Mouse (Mus musculus): ENCODE measurements around the gene Zbtb45. TPM values are rescaled to one million over a fixed set of nuclear protein-coding genes. Genes with fewer than 3 reads are reported as not detected.

The Zbtb45 gene
- polyA plus RNA-seq, 1 experiment from 2014 or later = 22.6 TPM

DNA sequence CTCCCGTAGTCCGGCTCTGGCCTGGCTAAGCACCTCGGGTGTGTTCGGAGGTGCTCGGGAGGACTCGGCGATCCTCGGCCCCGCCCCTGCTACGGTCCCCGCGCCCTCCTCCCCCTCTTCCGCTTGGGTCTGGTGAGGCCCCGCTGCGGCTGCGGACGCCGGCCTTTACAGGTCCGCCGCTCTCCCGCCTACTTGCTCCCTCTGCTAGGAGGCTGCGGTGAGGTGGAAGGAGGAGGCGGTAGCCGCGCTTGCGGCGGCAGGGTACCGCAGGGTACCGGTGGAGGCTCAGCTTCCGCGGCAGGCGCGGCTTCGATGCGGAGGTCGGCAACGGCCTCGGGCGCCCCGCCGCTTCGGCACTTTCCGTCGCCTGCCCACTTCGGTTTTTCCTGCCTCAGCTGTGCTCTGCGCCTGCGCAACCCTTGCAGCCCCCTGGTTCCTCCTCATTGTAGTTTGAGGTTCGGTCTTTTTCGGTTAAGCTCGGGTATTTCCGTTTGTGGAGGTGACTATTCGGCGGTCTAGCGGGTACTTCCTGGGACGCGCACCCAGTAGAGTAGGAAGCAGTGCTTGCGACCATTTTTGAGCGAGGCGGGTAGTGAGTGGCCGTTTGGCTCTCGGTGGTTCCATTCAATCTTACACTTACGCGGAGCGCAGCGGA lies 28.2 kb upstream of the Zbtb45 start, which contains the start of gene Ube2m:
TSS of gene Ube2m (minus strand) at position 375 of the 655 bp plus-strand sequence.
- ATAC-seq (replicated peaks; ENCODE audit: insufficient number of reproducible peaks, low FRiP score, low TSS enrichment, low read depth) (peak; percentile 87), DNase-seq (ENCODE audit: low spot score) (peak; percentile 100)
- Histone ChIP-seq H3K4me3 (ENCODE audit: low read depth, low read length) (peak within 1 kb of the TSS; percentile 79), H3K27me3 (ENCODE audit: control insufficient read depth, insufficient read depth, low read length) (peaks cover 12% of the 10 kb centered on the region), H3K9ac (replicated peaks; ENCODE audit: low read length) (peak within 1 kb of the TSS; percentile 97), H3K27ac (replicated peaks; ENCODE audit: low read depth, low read length) (peak within 1 kb of the TSS; percentile 97), H3K4me1 (ENCODE audit: control insufficient read depth, insufficient read depth, low read length) (peaks cover 3% of the 10 kb centered on the region), H3K9me3 (replicated peaks; ENCODE audit: control insufficient read depth, low read length) (no peaks in the 10 kb centered on the region; the same call in 1 of the 2 replicates), H3K36me3 (replicated peaks; ENCODE audit: control insufficient read depth, insufficient read depth, low read depth, low read length) (0 out of 2 replicates have a peak, but pooled peaks cover 3% of the 10 kb centered on the region), H3K4me2 (ENCODE audit: low read depth, low read length) (peak within 1 kb of the TSS; percentile 67)
- under 1% methylated on average over 63 of the region's 65 CpGs for WGBS

DNA sequence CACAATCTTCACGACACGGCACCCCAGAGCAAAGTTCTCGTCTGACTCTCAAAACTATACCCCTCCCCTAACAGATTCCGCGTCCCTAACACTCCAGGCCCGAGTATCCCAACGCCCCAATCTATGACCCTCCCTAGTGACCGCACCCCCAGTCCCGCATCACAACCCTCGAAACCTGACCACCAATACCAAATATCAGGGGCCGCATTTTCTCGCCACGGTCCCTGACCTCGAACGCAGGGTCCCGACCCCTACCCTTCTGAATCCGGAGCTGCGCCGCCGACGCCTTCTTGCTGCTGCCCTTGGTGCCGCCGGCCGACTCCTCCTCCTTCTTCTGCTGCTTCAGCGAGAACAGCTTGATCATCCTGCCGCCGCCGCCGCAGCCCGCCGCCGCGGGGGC lies 27.5 kb upstream of the Zbtb45 start:
- Histone ChIP-seq H3K27ac (replicated peaks; ENCODE audit: low read depth, low read length) (peak overlapping the region; percentile 97), H3K9ac (replicated peaks; ENCODE audit: low read length) (peak overlapping the region; percentile 97), H3K9me3 (replicated peaks; ENCODE audit: control insufficient read depth, low read length) (no peaks in the 10 kb centered on the region), H3K27me3 (ENCODE audit: control insufficient read depth, insufficient read depth, low read length) (peaks cover 6% of the 10 kb centered on the region; the same call in 1 of the 2 replicates), H3K4me2 (ENCODE audit: low read depth, low read length) (peak overlapping the region; percentile 67), H3K36me3 (replicated peaks; ENCODE audit: control insufficient read depth, insufficient read depth, low read depth, low read length) (peaks cover 5% of the 10 kb centered on the region; the same call in 1 of the 2 replicates), H3K4me1 (ENCODE audit: control insufficient read depth, insufficient read depth, low read length) (peaks cover 3% of the 10 kb centered on the region), H3K4me3 (ENCODE audit: low read depth, low read length) (peak overlapping the region; percentile 79)
- ATAC-seq (replicated peaks; ENCODE audit: insufficient number of reproducible peaks, low FRiP score, low TSS enrichment, low read depth) = no peak
- peak; percentile 49 for DNase-seq (ENCODE audit: low spot score)
- WGBS = under 1% methylated on average over 32 of the region's 33 CpGs

DNA sequence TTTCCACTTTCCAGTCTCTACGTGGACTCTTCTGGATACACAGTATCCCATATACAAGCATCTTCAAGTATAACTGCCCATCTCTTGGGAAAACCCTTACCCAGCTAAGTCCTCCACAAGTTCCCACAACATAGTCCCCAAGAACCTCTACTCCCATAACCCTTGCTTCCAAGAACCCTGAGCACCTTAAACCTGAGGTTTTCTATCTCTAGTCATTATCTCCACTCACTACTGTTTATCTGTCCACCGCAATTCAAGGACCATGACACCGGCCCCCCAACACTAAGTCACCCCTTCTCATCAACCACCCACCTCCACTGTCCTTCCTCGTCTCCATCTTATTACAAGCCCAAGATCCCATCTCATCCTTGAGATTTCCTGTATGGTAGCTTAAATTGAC lies 27.0 kb upstream of the Zbtb45 start:
- H3K4me2 ChIP-seq (ENCODE audit: low read depth, low read length) = peak overlapping the region; percentile 67
- 0 out of 2 replicates have a peak, but pooled peaks cover 4% of the 10 kb centered on the region for H3K27me3 ChIP-seq (ENCODE audit: control insufficient read depth, insufficient read depth, low read length)
- H3K9me3 ChIP-seq (replicated peaks; ENCODE audit: control insufficient read depth, low read length) = no peaks in the 10 kb centered on the region
- WGBS = 51% methylated on average over 4 of the region's 4 CpGs
- peaks cover 5% of the 10 kb centered on the region; the same call in 1 of the 2 replicates for H3K36me3 ChIP-seq (replicated peaks; ENCODE audit: control insufficient read depth, insufficient read depth, low read depth, low read length)
- ATAC-seq (replicated peaks; ENCODE audit: insufficient number of reproducible peaks, low FRiP score, low TSS enrichment, low read depth) = no peak
- peak overlapping the region; percentile 79 for H3K4me3 ChIP-seq (ENCODE audit: low read depth, low read length)
- peak overlapping the region; percentile 97 for H3K9ac ChIP-seq (replicated peaks; ENCODE audit: low read length)
- no peak for DNase-seq (ENCODE audit: low spot score)
- peaks cover 3% of the 10 kb centered on the region for H3K4me1 ChIP-seq (ENCODE audit: control insufficient read depth, insufficient read depth, low read length)
- H3K27ac ChIP-seq (replicated peaks; ENCODE audit: low read depth, low read length) = no peak overlapping the region

DNA sequence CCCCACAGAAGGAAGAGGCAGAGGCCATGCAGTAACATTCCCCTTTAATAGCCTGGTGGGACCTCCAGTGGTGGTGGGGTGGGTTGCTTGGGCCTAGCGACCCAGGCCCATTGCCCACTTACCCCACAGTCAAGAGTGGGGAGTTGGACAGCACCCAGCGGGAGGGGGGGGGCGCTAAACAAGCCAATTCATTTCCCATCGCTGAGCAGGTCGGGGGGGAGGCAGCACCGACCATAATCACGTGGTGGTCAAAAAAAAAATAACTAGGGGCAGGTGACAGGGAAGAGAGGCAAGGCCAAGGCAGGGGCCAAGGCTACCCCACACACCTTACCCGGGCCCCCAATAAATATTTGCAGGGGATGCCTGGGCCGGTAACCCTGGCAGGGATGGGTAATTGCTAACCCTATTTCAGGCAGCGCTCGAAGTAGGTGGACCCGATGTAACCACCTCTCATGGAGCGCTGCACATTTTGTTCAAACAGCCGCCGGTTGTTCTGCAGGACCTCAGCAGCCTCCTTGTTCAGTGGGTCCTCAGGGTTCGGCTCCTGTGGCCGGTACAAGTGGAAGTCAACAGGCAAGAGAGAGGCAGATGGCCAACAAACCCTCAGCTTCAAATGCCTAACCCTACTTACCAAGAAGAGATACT lies 25.5 kb upstream of the Zbtb45 start:
- H3K36me3 ChIP-seq (replicated peaks; ENCODE audit: control insufficient read depth, insufficient read depth, low read depth, low read length) = peaks cover 14% of the 10 kb centered on the region
- peaks cover 3% of the 10 kb centered on the region for H3K4me1 ChIP-seq (ENCODE audit: control insufficient read depth, insufficient read depth, low read length)
- no peaks in the 10 kb centered on the region for H3K27me3 ChIP-seq (ENCODE audit: control insufficient read depth, insufficient read depth, low read length)
- no peak overlapping the region for H3K4me3 ChIP-seq (ENCODE audit: low read depth, low read length)
- H3K9ac ChIP-seq (replicated peaks; ENCODE audit: low read length) = no peak overlapping the region
- no peak overlapping the region for H3K4me2 ChIP-seq (ENCODE audit: low read depth, low read length)
- peak; percentile 1; the same call in 1 of the 2 replicates for ATAC-seq (replicated peaks; ENCODE audit: insufficient number of reproducible peaks, low FRiP score, low TSS enrichment, low read depth)
- H3K27ac ChIP-seq (replicated peaks; ENCODE audit: low read depth, low read length) = no peak overlapping the region
- no peak for DNase-seq (ENCODE audit: low spot score)
- WGBS = 91% methylated on average over 17 of the region's 17 CpGs
- no peaks in the 10 kb centered on the region for H3K9me3 ChIP-seq (replicated peaks; ENCODE audit: control insufficient read depth, low read length)

DNA sequence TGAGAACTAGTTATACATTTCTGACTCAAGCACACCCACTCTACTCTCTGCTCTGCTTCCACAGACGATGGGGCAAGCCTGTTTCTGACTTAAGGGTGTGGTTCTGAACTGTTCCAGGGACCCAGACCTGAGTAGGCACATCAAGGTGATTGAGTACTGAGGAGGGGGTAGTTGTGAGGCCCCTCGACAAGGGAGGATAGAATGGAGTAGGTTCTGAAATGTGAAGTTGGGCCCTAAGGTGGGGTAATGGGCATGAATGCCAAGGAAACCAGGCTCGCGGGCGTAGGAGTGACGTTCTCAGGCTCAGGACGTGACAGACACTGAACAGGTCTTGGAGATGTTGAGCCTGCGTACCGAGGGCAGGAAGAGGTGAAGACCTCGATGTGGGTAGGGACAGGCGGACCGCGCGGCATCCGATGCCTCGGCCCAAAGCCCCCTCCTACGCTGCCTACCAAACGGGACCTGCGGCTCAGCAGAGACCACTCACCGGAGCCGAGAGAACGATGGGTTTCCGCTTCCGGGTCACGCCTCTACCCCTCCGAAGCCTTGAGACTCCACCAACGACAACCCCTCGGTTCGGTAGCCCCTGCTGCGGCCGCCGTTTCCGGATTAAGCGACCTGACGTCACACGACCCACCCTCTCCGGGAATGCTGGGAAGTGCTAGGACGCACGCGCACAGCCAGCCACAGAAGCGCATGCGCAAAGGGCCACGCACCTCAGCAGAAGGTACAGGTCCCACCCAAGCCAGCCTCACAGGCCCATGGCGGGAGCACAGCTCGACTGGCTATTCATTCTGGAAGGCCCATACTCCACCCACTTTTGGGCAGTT lies 24.5 kb upstream of the Zbtb45 start, which contains the start of gene Chmp2a:
TSS of gene Chmp2a (minus strand) at position 660 of the 830 bp plus-strand sequence.
- H3K4me1 ChIP-seq (ENCODE audit: control insufficient read depth, insufficient read depth, low read length) = peaks cover 3% of the 10 kb centered on the region

DNA sequence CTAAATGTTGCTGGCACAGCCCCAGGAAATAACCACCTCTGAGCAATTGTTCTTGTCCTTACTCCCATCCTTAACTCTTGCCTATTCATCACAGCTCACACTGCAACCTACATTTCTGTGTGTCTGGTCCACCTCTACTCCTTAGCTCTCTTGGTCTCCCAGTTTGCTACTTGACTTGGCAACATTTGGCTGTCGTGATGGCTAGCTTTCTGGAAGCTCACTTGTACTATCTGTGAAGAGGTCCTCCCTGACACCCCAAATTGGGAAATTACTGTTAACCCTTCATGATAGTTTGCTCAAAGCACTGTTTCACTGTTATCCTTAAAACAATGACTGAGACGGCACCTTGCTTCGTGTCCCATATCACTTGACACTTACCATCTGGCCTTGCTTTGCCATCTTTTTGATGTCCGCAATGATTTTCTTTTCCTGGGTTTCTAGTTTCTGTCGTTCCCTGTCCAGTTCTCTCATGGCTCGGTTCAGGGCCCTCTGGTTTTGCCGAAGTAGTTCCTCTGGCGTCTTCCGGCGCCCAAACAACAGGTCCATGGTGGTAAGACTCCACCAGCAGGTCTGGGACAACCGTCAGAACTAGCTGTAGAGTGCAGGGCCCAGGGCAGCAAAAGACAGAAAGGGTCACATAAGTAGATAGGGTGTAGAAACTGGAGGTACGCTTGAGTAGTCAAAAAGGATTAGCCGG lies 23.8 kb upstream of the Zbtb45 start:
- Histone ChIP-seq H3K9ac (replicated peaks; ENCODE audit: low read length) (peak overlapping the region; percentile 78), H3K4me3 (ENCODE audit: low read depth, low read length) (peak overlapping the region; percentile 58), H3K9me3 (replicated peaks; ENCODE audit: control insufficient read depth, low read length) (no peaks in the 10 kb centered on the region), H3K36me3 (replicated peaks; ENCODE audit: control insufficient read depth, insufficient read depth, low read depth, low read length) (peaks cover 31% of the 10 kb centered on the region), H3K27ac (replicated peaks; ENCODE audit: low read depth, low read length) (no peak overlapping the region), H3K4me1 (ENCODE audit: control insufficient read depth, insufficient read depth, low read length) (no peaks in the 10 kb centered on the region; the same call in 1 of the 2 replicates), H3K27me3 (ENCODE audit: control insufficient read depth, insufficient read depth, low read length) (no peaks in the 10 kb centered on the region), H3K4me2 (ENCODE audit: low read depth, low read length) (peak overlapping the region; percentile 75)
- DNase-seq (ENCODE audit: low spot score) = no peak
- WGBS = 53% methylated on average over 13 of the region's 13 CpGs
- no peak for ATAC-seq (replicated peaks; ENCODE audit: insufficient number of reproducible peaks, low FRiP score, low TSS enrichment, low read depth)

More for the DNA sequence above, 24.5 kb upstream of the Zbtb45 start, which contains the start of gene Chmp2a:
- Histone ChIP-seq H3K27me3 (ENCODE audit: control insufficient read depth, insufficient read depth, low read length) (no peaks in the 10 kb centered on the region), H3K9me3 (replicated peaks; ENCODE audit: control insufficient read depth, low read length) (no peaks in the 10 kb centered on the region), H3K27ac (replicated peaks; ENCODE audit: low read depth, low read length) (peak within 1 kb of the TSS; percentile 78; the same call in 1 of the 2 replicates), H3K9ac (replicated peaks; ENCODE audit: low read length) (peak within 1 kb of the TSS; percentile 78), H3K36me3 (replicated peaks; ENCODE audit: control insufficient read depth, insufficient read depth, low read depth, low read length) (peaks cover 23% of the 10 kb centered on the region), H3K4me2 (ENCODE audit: low read depth, low read length) (peak within 1 kb of the TSS; percentile 75), H3K4me3 (ENCODE audit: low read depth, low read length) (peak within 1 kb of the TSS; percentile 58)
- DNase-seq (ENCODE audit: low spot score) (peak; percentile 97), ATAC-seq (replicated peaks; ENCODE audit: insufficient number of reproducible peaks, low FRiP score, low TSS enrichment, low read depth) (peak; percentile 74)
- under 1% methylated on average over 45 of the region's 45 CpGs for WGBS

DNA sequence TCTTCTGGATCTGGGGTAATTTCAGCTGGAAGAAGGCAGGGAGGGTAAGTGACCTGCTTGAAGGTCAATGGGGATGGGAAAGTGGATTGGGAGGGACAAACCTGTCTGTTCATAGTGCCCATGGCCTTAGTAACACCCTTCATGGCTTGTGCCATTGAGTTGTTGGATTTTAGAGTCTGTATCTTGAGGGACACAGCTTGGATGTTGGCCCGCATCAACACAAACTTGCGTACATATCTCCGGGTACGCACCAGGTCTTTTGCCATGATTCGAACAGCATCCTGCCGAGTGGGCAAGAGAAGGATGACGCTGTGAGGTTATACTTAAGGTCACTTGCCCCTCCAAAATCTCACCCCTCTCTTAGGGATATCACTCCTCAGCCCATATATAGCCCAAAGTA lies 22.7 kb upstream of the Zbtb45 start:
- Histone ChIP-seq H3K27ac (replicated peaks; ENCODE audit: low read depth, low read length) (no peak overlapping the region), H3K9ac (replicated peaks; ENCODE audit: low read length) (no peak overlapping the region), H3K36me3 (replicated peaks; ENCODE audit: control insufficient read depth, insufficient read depth, low read depth, low read length) (peaks cover 38% of the 10 kb centered on the region), H3K27me3 (ENCODE audit: control insufficient read depth, insufficient read depth, low read length) (no peaks in the 10 kb centered on the region), H3K4me3 (ENCODE audit: low read depth, low read length) (no peak overlapping the region), H3K9me3 (replicated peaks; ENCODE audit: control insufficient read depth, low read length) (no peaks in the 10 kb centered on the region), H3K4me1 (ENCODE audit: control insufficient read depth, insufficient read depth, low read length) (no peaks in the 10 kb centered on the region), H3K4me2 (ENCODE audit: low read depth, low read length) (no peak overlapping the region)
- ATAC-seq (replicated peaks; ENCODE audit: insufficient number of reproducible peaks, low FRiP score, low TSS enrichment, low read depth) (no peak), DNase-seq (ENCODE audit: low spot score) (no peak)
- 91% methylated on average over 7 of the region's 7 CpGs for WGBS

Data from embryonic facial prominence, embryonic 11.5 days (tissue).